Mouse (Mus musculus) liver, embryonic 14.5 days (tissue): ENCODE results near the gene Khk. TPM values are rescaled to one million over a fixed set of nuclear protein-coding genes. Genes with fewer than 3 reads are reported as not detected.

ENCODE experiments used
- ATAC-seq: fragments of 200-750 bp; cut with Nextera tagmentation; 2 replicates; pipeline ENCODE4 v1.8.0; 2017; ENCODE audit warnings: moderate number of reproducible peaks, mild to moderate bottlenecking, moderate library complexity; ENCODE audit not compliant: insufficient read depth
- DNase-seq, 3 experiments: peaks; one replicate each; pipeline ENCODE4 v3.0.0-alpha.2; 2012 to 2013; ENCODE audit warnings: low read depth in 3 of 3, low spot score in 3 of 3
- H3K27ac ChIP-seq: fragments of 300-500 bp; sonication (generic); 2 replicates; pipeline ENCODE4 v1.5.1; 2014; ENCODE audit warnings: moderate library complexity, mild to moderate bottlenecking, control low read depth, inconsistent platforms
- H3K27me3 ChIP-seq: fragments of 300-500 bp; sonication (generic); 2 replicates; pipeline ENCODE4 v1.6.1; 2014; ENCODE audit warnings: mild to moderate bottlenecking, low read length, moderate library complexity; ENCODE audit not compliant: control insufficient read depth, insufficient read depth
- H3K36me3 ChIP-seq: fragments of 300-500 bp; sonication (generic); replicated peaks from 2 replicates; pipeline ENCODE4 v1.6.1; 2014; ENCODE audit warnings: low read depth; ENCODE audit not compliant: control insufficient read depth, insufficient read depth
- H3K4me1 ChIP-seq, 2 experiments: fragments of 200-500 bp in 1 of 2; fragments of 300-500 bp in 1 of 2; sonication (generic) in 1 of 2; replicated peaks; 2 replicates each; pipeline ENCODE4 v1.6.1; 2012 to 2014; ENCODE audit warnings: antibody characterized with exemption in 1 of 2, inconsistent platforms in 1 of 2, low read length in 1 of 2; ENCODE audit not compliant: control insufficient read depth in 2 of 2, insufficient read depth in 2 of 2
- H3K4me2 ChIP-seq: fragments of 300-500 bp; sonication (generic); 2 replicates; pipeline ENCODE4 v1.6.1; 2014; ENCODE audit warnings: low read depth, mild to moderate bottlenecking, control low read depth, moderate library complexity
- H3K4me3 ChIP-seq, 2 experiments: fragments of 200-500 bp in 1 of 2; fragments of 300-500 bp in 1 of 2; sonication (generic) in 1 of 2; 2 replicates each; pipeline ENCODE4 v1.5.1; 2012 to 2014; ENCODE audit warnings: low read depth in 2 of 2, low read length in 2 of 2, mild to moderate bottlenecking in 2 of 2, control low read depth in 1 of 2, inconsistent platforms in 1 of 2, moderate library complexity in 1 of 2; ENCODE audit not compliant: insufficient read depth in 1 of 2
- H3K9ac ChIP-seq: fragments of 300-500 bp; sonication (generic); replicated peaks from 2 replicates; pipeline ENCODE4 v1.6.1; 2014; ENCODE audit warnings: mild to moderate bottlenecking, control low read depth, moderate library complexity
- H3K9me3 ChIP-seq: fragments of 300-500 bp; sonication (generic); 2 replicates; pipeline ENCODE4 v1.6.1; 2016; ENCODE audit warnings: low read length, mixed read lengths; ENCODE audit not compliant: control insufficient read depth
- CTCF ChIP-seq: IDR thresholded peaks from 2 replicates; pipeline ENCODE4 v1.5.1; 2016; ENCODE audit warnings: antibody characterized with exemption, low read depth, control low read depth
- EP300 ChIP-seq: IDR thresholded peaks from 2 replicates; pipeline ENCODE4 v1.6.1; 2016; ENCODE audit warnings: antibody characterized with exemption, low read depth
- WGBS: fragments of 180-500 bp; shearing (Covaris S2); extraction: QIAGEN DNeasy Blood & Tissue Kit; methylation state at CpG from one replicate; pipeline ENCODE4 v1.1.7; 2014; ENCODE audit not compliant: insufficient replicate concordance; 5-methylcytosine and 5-hydroxymethylcytosine counted together
- polyA plus RNA-seq, 2 experiments: library from polyadenylated mRNA; depleted of rRNA in 1 of 2; stranded (reverse) in 1 of 2; unstranded in 1 of 2; fragments of >200 nt; fragmentation: Nextera tagmentation in 1 of 2; extraction: Ambion mirVana in 1 of 2; gene quantifications; 2 replicates each; pipeline versions ENCODE4 v1.2.1 to v1.2.3; 2012 to 2014

Khk gene
- polyA plus RNA-seq, 2 experiments: 30.3 to 38.8 TPM

GRCm38 (mm10) chr5:30959198-30959854, 38.1 kb downstream of the Khk start:
- H3K27me3 ChIP-seq: no peaks in the 10 kb centered on the region
- peak overlapping the region; percentile 78 to 84 for H3K4me3 ChIP-seq
- peak overlapping the region; percentile 83 for H3K4me2 ChIP-seq
- 26% methylated on average over 19 of the region's 19 CpGs for whole genome bisulfite sequencing
- H3K27ac ChIP-seq: peak overlapping the region; percentile 1; the same call in 1 of the 2 replicates
- peak overlapping the region; percentile 89 for H3K9ac ChIP-seq
- peaks cover 6 to 16% of the 10 kb centered on the region in 2 experiments for H3K4me1 ChIP-seq
- DNase-seq (no peak), ATAC-seq (peak; percentile 7; the same call in 1 of the 2 replicates)
- H3K36me3 ChIP-seq: peaks cover 23% of the 10 kb centered on the region
- no peak for TF ChIP-seq CTCF
- TF ChIP-seq EP300: no peak
- no peaks in the 10 kb centered on the region for H3K9me3 ChIP-seq

- under 1% methylated on average over 56 of the region's 56 CpGs for WGBS
- peak; percentile 53 for TF ChIP-seq CTCF
- TF ChIP-seq EP300: no peak
Measured at GRCm38 (mm10) chr5:30959966-30960501, 38.8 kb downstream of the Khk start, which contains the start of gene Preb. Gene Preb (minus strand): TSS chr5:30960361.

GRCm38 (mm10) chr5:30960814-30961213, 39.6 kb downstream of the Khk start:
- H3K9me3 ChIP-seq: no peaks in the 10 kb centered on the region
- no peaks in the 10 kb centered on the region for H3K27me3 ChIP-seq
- no peak for ATAC-seq
- TF ChIP-seq EP300 (no peak), CTCF (no peak)
- peaks cover 6 to 16% of the 10 kb centered on the region in 2 experiments for H3K4me1 ChIP-seq
- peak overlapping the region; percentile 83 for H3K4me2 ChIP-seq
- no peak for DNase-seq
- no peak overlapping the region for H3K27ac ChIP-seq
- peaks cover 16% of the 10 kb centered on the region for H3K36me3 ChIP-seq
- H3K9ac ChIP-seq: peak overlapping the region; percentile 58; the same call in 1 of the 2 replicates
- peak overlapping the region in 1 of 2 experiments; percentile 78; a peak in 2 of 4 replicates for H3K4me3 ChIP-seq
- 72% methylated on average over 2 of the region's 2 CpGs for WGBS

More at GRCm38 (mm10) chr5:30959966-30960501, 38.8 kb downstream of the Khk start, which contains the start of gene Preb:
- H3K36me3 ChIP-seq: peaks cover 22% of the 10 kb centered on the region
- ATAC-seq (peak; percentile 93), DNase-seq (peak; percentile 91 to 92 (median 92))
- H3K27ac ChIP-seq: peak within 1 kb of the TSS; percentile 22
- H3K4me3 ChIP-seq: peak within 1 kb of the TSS; percentile 78 to 84
- H3K9ac ChIP-seq: peak within 1 kb of the TSS; percentile 89
- peaks cover 6 to 16% of the 10 kb centered on the region in 2 experiments for H3K4me1 ChIP-seq
- no peaks in the 10 kb centered on the region for H3K9me3 ChIP-seq
- no peaks in the 10 kb centered on the region for H3K27me3 ChIP-seq
- H3K4me2 ChIP-seq: peak within 1 kb of the TSS; percentile 83

- Histone ChIP-seq H3K36me3 (peaks cover 16% of the 10 kb centered on the region), H3K4me1 (peaks cover 6 to 16% of the 10 kb centered on the region in 2 experiments), H3K4me3 (no peak overlapping the region), H3K27me3 (no peaks in the 10 kb centered on the region), H3K9me3 (no peaks in the 10 kb centered on the region), H3K9ac (no peak overlapping the region), H3K27ac (no peak overlapping the region), H3K4me2 (no peak overlapping the region)
- no peak for TF ChIP-seq EP300
- TF ChIP-seq CTCF: no peak
- ATAC-seq (no peak), DNase-seq (no peak)
- WGBS: 29% methylated on average over 10 of the region's 10 CpGs
Measured at GRCm38 (mm10) chr5:30961545-30962505, 40.6 kb downstream of the Khk start.

GRCm38 (mm10) chr5:30963916-30964315, 42.7 kb downstream of the Khk start:
- Histone ChIP-seq H3K36me3 (no peaks in the 10 kb centered on the region), H3K9me3 (no peaks in the 10 kb centered on the region), H3K4me3 (no peak overlapping the region), H3K4me2 (no peak overlapping the region), H3K27me3 (no peaks in the 10 kb centered on the region), H3K27ac (no peak overlapping the region), H3K9ac (no peak overlapping the region), H3K4me1 (peaks cover under 1 to 6% of the 10 kb centered on the region in 2 experiments)
- ATAC-seq (no peak), DNase-seq (no peak)
- 70% methylated on average over 3 of the region's 3 CpGs for WGBS
- TF ChIP-seq EP300 (no peak), CTCF (no peak)
